8 mouse cellular contexts compared by ENCODE assay signal in the genomic region with DNA sequence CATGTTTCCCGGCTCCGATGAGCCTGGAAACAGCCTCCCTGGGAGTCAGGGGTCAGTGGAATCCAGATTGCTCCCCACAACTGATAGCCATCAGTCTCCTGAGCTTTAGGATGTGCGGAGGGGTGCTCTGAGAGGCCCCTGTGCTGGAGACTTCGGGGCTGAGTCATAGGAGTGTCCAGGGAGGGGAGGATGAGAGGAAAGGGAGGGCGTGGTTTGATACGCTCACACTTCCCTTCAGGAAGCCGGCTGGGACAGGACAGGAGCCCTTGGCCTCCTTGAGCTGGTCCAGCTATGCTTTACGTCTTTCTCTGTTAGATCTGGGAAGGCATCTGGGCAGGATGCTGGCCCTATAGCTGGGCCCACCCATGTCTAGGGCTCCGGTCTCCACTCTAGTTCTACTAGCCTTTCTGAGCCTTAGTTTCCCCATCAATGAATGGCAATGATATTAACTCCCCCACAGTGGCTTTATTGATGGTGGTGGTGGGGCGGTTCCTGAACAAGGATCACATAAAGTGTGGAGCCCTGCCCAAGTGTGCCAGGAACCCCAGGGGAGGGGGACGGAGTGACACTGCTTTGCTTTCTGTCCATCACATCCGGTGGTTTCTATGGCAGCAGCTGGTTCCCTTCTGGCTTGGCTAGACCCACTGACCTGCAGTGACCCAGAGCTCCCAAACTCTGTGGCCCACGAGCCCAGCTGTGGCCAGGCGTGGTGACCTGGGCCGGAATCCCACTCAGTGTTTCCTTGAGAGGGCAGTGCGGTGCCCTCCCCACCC. TPM values are rescaled to one million over a fixed set of nuclear protein-coding genes. Genes with fewer than 3 reads are reported as not detected.
A peak's percentile ranks its signal among the peaks of the same experiment; 100 is the strongest.
DNase-seq lines count a peak whose midpoint lies in the region; ATAC-seq and TF ChIP-seq lines count a peak whose summit lies in the region.

No protein-coding gene starts in this region.

- H3K27me3 ChIP-seq in hindbrain, embryonic 10.5 days (ENCODE audit: insufficient read depth, poor library complexity, severe bottlenecking) = peaks cover 65% of the 10 kb centered on the region
- no peaks in the 10 kb centered on the region for H3K27me3 ChIP-seq in hindbrain, embryonic 14.5 days (ENCODE audit: control insufficient read depth, insufficient read depth, low read length)
- no peaks in the 10 kb centered on the region for H3K27me3 ChIP-seq in limb, embryonic 14.5 days (ENCODE audit: control insufficient read depth, insufficient read depth, low read length)
- no peaks in the 10 kb centered on the region for H3K27me3 ChIP-seq in midbrain, embryonic 13.5 days

- H3K27ac ChIP-seq in hindbrain, embryonic 10.5 days = peak overlapping the region; percentile 37
- H3K27ac ChIP-seq in hindbrain, embryonic 14.5 days = no peak overlapping the region
- H3K27ac ChIP-seq in limb, embryonic 14.5 days (replicated peaks; ENCODE audit: low read depth, low read length) = no peak overlapping the region
- H3K27ac ChIP-seq in midbrain, embryonic 13.5 days = no peak overlapping the region

- WGBS in hindbrain, embryonic 10.5 days = 38% methylated on average over 16 of the region's 16 CpGs
- WGBS in hindbrain, embryonic 14.5 days = 40% methylated on average over 15 of the region's 16 CpGs
- WGBS in limb, embryonic 14.5 days = 51% methylated on average over 16 of the region's 16 CpGs
- WGBS in midbrain, embryonic 13.5 days = 57% methylated on average over 14 of the region's 16 CpGs

- H3K4me3 ChIP-seq in hindbrain, embryonic 10.5 days = no peak overlapping the region
- no peak overlapping the region for H3K4me3 ChIP-seq in hindbrain, embryonic 14.5 days (replicated peaks; ENCODE audit: low read length)
- no peak overlapping the region for H3K4me3 ChIP-seq in limb, embryonic 14.5 days (replicated peaks; ENCODE audit: low read length)
- no peak overlapping the region for H3K4me3 ChIP-seq in midbrain, embryonic 13.5 days (replicated peaks)

- H3K36me3 ChIP-seq in hindbrain, embryonic 10.5 days = no peaks in the 10 kb centered on the region
- H3K36me3 ChIP-seq in hindbrain, embryonic 14.5 days (replicated peaks; ENCODE audit: control insufficient read depth, insufficient read depth) = no peaks in the 10 kb centered on the region
- H3K36me3 ChIP-seq in limb, embryonic 14.5 days (ENCODE audit: control insufficient read depth, insufficient read depth, low read length) = no peaks in the 10 kb centered on the region
- no peaks in the 10 kb centered on the region for H3K36me3 ChIP-seq in midbrain, embryonic 13.5 days

- ATAC-seq in hindbrain, embryonic 14.5 days (ENCODE audit: low FRiP score) = no peak
- ATAC-seq in limb, embryonic 14.5 days (ENCODE audit: low FRiP score, low read depth) = 0 out of 2 replicates have a peak, but pooled peaks have one; percentile 15
- 0 out of 2 replicates have a peak, but pooled peaks have one; percentile 45 for ATAC-seq in midbrain, embryonic 13.5 days

- peak; percentile 77 for DNase-seq in hindbrain, embryonic 10.5 days (ENCODE audit: low spot score)
- no peak for DNase-seq in hindbrain, embryonic 14.5 days (ENCODE audit: low spot score)
- peak; percentile 38 to 62 for DNase-seq in heart, postnatal 14 days
- DNase-seq in limb, embryonic 14.5 days (ENCODE audit: low spot score) = no peak
- no peak for DNase-seq in thymus, postnatal 36 days
- DNase-seq in cerebellum, postnatal 4 days (ENCODE audit: low spot score in 2 of 2) = no peak
- DNase-seq in thymus, postnatal 25 days = no peak

- H3K4me2 ChIP-seq in hindbrain, embryonic 14.5 days (replicated peaks) = no peak overlapping the region
- H3K4me2 ChIP-seq in limb, embryonic 14.5 days (replicated peaks; ENCODE audit: low read depth, low read length, severe bottlenecking) = no peak overlapping the region
- H3K4me2 ChIP-seq in midbrain, embryonic 13.5 days (replicated peaks) = no peak overlapping the region

- intact Hi-C loops in heart, postnatal 14 days (cut with DNase I) = no loop called here

- peaks cover 41% of the 10 kb centered on the region for H3K4me1 ChIP-seq in hindbrain, embryonic 10.5 days (replicated peaks)
- H3K4me1 ChIP-seq in hindbrain, embryonic 14.5 days (replicated peaks; ENCODE audit: control insufficient read depth, insufficient read depth, low read length) = peaks cover 10% of the 10 kb centered on the region
- H3K4me1 ChIP-seq in limb, embryonic 14.5 days (ENCODE audit: control insufficient read depth, insufficient read depth, low read length) = no peaks in the 10 kb centered on the region; the same call in 1 of the 2 replicates
- peaks cover 12% of the 10 kb centered on the region; the same call in 1 of the 2 replicates for H3K4me1 ChIP-seq in midbrain, embryonic 13.5 days (replicated peaks)

- TF ChIP-seq POLR2A in limb, embryonic 14.5 days (IDR thresholded peaks at IDR 0.05; ENCODE audit: borderline replicate concordance, extremely low read depth, insufficient read depth, insufficient read length) = no peak

- H3K9ac ChIP-seq in hindbrain, embryonic 14.5 days = no peak overlapping the region
- H3K9ac ChIP-seq in limb, embryonic 14.5 days (ENCODE audit: low read depth, low read length, severe bottlenecking) = no peak overlapping the region
- H3K9ac ChIP-seq in midbrain, embryonic 13.5 days (replicated peaks) = no peak overlapping the region

- H3K9me3 ChIP-seq in hindbrain, embryonic 10.5 days = no peaks in the 10 kb centered on the region
- H3K9me3 ChIP-seq in hindbrain, embryonic 14.5 days (ENCODE audit: control insufficient read depth, low read length) = no peaks in the 10 kb centered on the region
- no peaks in the 10 kb centered on the region for H3K9me3 ChIP-seq in limb, embryonic 14.5 days (ENCODE audit: control insufficient read depth, low read length)
- H3K9me3 ChIP-seq in midbrain, embryonic 13.5 days = no peaks in the 10 kb centered on the region

RNA-seq across cellular contexts. Expression of gene Gm572, which starts 33.3 kb away (rescaled TPM):
- polyA plus RNA-seq in hindbrain, embryonic 10.5 days (2016; fragmentation: Nextera tagmentation; extraction: Ambion mirVana) = not detected in 2 replicates
- not detected in 2 replicates for polyA plus RNA-seq in hindbrain, embryonic 14.5 days (2014; fragmentation: Nextera tagmentation; extraction: Ambion mirVana)
- 1 to 10 TPM; 3.1 to 4.0 TPM for total RNA-seq in heart, postnatal 14 days (2021)
- 0.11 and 0.24 TPM in 2 replicates for polyA plus RNA-seq in limb, embryonic 14.5 days (2012; rRNA removed)
- not detected in 2 replicates for polyA plus RNA-seq in limb, embryonic 14.5 days (2014; fragmentation: Nextera tagmentation; extraction: Ambion mirVana)
- not detected in 2 replicates for polyA plus RNA-seq in midbrain, embryonic 13.5 days (2015; fragmentation: Nextera tagmentation; extraction: Ambion mirVana)

RNA-seq across cellular contexts. Expression of gene Tardbp, which starts 49.6 kb away (rescaled TPM):
- polyA plus RNA-seq in hindbrain, embryonic 10.5 days (2016; fragmentation: Nextera tagmentation; extraction: Ambion mirVana) = 302 and 421 TPM in 2 replicates
- polyA plus RNA-seq in hindbrain, embryonic 14.5 days (2014; fragmentation: Nextera tagmentation; extraction: Ambion mirVana) = 80.4 and 91.1 TPM in 2 replicates
- total RNA-seq in heart, postnatal 14 days (2021) = 100 to 1,000 TPM; 136 to 161 TPM
- polyA plus RNA-seq in limb, embryonic 14.5 days (2012; rRNA removed) = 674 and 680 TPM in 2 replicates
- 148 and 170 TPM in 2 replicates for polyA plus RNA-seq in limb, embryonic 14.5 days (2014; fragmentation: Nextera tagmentation; extraction: Ambion mirVana)
- polyA plus RNA-seq in midbrain, embryonic 13.5 days (2015; fragmentation: Nextera tagmentation; extraction: Ambion mirVana) = 283 and 292 TPM in 2 replicates

Comparison
In these comparisons a context has a peak if more than half of its experiments do, and no peak if none do; other contexts are left out.
1. DNase-seq: peak in hindbrain, embryonic 10.5 days (single experiment) and heart, postnatal 14 days (2 of 2); none in hindbrain, embryonic 14.5 days (single experiment), limb, embryonic 14.5 days (single experiment), thymus, postnatal 36 days (0 of 2), cerebellum, postnatal 4 days (0 of 2) and thymus, postnatal 25 days (single experiment).